Mouse (Mus musculus): ENCODE measurements around the gene Gorasp2.

GRCm38 (mm10) chr2:70673445-70674126 is 12.2 kb downstream of the Gorasp2 start:
- TF ChIP-seq CTCF (IDR thresholded peaks at IDR 0.05; ENCODE audit: borderline replicate concordance, insufficient read depth, low read depth, low read length) (0 out of 2 replicates have a peak, but pooled peaks have one; percentile 1), POLR2A (IDR thresholded peaks at IDR 0.05; ENCODE audit: borderline replicate concordance, insufficient read depth, low read length) (no peak)
